Mouse (Mus musculus): Measurements from ENCODE around the gene Ndc1.
"Not testable (repeated sequence)": the region's sequence is repeated elsewhere in the genome, so short reads cannot be mapped to it uniquely, and the experiment has no call there.

Gene Ndc1

DNA sequence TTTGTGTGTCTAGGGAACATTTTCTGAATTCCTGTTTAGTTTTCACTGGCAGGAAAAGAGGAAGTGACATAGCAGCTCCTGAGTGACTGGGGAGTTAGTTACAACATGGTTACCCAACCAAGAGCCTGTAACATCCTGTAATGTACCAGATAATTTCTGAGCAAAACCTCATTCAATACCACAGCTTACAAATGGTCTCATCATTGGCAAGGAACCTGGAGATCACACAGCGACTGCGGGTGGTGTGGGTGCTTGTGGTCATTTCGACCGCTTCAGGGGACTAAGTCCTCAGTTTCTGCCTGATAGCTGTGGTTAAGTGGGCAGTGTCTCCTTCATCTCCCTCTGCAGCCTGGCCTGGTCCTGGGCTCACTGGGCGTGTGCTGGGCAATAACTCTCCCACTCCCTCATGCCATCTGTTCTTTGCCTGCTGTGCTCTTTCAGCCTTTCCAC lies 3.4 kb upstream of the Ndc1 start:
- DNase-seq (ENCODE audit: low spot score in 2 of 2): no peak

DNA sequence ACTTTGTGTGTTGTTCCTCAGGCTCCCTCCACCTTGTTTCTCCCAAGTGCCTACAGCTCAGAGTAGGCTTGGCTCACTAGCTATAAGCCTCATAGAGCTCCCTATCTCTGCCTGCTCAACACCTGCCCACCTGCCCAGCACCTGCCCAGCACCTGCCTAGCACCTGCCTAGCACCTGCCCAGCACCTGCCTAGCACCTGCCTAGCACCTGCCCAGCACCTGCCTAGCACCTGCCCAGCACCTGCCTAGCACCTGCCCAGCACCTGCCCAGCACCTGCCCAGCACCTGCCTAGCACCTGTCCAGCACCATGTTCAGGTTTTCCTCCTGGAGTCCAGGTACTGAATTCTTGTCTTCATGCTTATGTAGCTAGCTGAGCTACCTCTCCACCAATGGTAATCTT lies 1.2 kb upstream of the Ndc1 start:
- not testable (repeated sequence) for DNase-seq (ENCODE audit: low spot score in 2 of 2)

DNA sequence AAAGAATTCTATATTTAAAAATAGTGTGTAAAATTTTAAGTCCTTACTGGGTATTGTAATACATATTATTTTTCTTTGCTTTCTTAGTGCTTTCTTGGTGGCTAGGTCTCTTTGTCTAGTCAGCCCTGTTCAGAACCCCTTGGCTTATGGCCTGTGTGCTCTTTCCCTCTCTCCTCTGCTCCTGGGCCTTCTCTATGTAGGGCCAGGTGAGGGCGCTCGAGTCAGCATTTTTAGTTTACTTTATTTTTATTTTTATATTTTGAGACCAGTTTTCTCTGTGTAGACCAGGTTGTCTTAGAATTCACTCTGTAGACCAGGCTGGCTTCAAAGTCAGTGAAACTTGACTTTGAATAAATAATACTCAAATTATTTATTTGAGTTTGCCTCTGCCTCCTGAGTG lies 4.7 kb downstream of the Ndc1 start:
- DNase-seq (ENCODE audit: low spot score in 2 of 2): no peak

DNA sequence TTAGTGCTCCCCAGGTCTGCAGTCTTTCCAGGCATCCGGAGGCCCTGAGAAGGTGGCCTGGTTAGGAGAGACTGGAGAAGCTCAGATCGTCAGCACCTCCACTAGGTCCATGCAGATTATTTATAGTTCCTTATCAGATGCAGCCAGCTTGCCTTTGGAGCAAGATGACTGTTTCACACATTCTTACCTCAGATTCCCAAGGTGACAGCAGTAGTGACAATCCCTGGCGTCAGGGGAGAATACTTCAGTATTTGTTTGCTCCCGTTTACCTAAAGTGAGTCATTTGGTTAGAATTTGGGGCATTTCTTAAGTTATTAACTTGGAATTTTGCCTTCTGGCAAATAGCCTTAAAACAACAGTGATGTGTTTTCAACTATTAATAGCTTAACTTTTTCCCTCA lies 7.1 kb downstream of the Ndc1 start:
- no peak for DNase-seq (ENCODE audit: low spot score in 2 of 2)

DNA sequence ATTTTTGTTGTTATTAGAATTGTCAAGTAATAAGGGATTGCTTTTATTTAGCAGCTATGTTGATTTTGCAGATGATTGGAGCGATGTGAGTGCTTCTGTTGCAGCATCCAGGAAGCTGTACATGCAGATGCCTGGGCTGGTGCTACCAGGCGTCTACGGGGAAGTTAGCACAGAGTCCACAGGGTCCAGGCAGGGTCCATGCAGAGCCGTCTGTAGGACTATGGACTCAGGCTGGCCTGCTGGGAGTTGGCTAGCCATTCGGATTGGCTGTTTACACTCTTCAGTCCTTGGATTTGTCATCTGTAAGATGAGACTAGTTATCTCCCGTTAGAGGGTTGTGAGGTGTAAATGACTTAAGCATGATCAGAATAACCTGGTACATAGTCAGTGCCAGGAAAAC lies 11.4 kb downstream of the Ndc1 start:
- DNase-seq (ENCODE audit: low spot score in 2 of 2): no peak

- DNase-seq (ENCODE audit: low spot score in 2 of 2): no peak
Measured at GRCm38 (mm10) chr4:107380871-107381270, 13.3 kb downstream of the Ndc1 start.

GRCm38 (mm10) chr4:107387038-107387437 lies 19.5 kb downstream of the Ndc1 start:
- DNase-seq (ENCODE audit: low spot score in 2 of 2): no peak

DNA sequence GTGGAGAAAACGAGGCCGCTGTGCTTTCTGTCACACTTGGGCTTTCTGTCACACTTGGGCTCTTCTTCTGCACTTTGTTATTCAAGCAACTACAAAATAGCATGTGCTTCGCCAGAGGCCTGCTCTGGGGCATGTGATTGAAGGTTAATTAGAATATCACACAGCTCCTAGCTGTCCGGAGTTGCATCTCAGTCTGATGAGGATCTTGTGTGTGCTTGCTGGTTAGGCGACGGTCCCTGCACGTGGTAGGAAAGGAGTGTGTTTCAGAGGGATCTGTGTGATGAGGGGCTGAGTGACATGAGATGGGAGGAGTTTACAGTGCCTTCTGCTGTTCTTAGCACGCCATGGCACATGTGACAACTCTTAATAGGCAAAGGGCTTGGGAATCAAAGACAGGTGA lies 19.9 kb downstream of the Ndc1 start:
- no peak for DNase-seq (ENCODE audit: low spot score in 2 of 2)

DNA sequence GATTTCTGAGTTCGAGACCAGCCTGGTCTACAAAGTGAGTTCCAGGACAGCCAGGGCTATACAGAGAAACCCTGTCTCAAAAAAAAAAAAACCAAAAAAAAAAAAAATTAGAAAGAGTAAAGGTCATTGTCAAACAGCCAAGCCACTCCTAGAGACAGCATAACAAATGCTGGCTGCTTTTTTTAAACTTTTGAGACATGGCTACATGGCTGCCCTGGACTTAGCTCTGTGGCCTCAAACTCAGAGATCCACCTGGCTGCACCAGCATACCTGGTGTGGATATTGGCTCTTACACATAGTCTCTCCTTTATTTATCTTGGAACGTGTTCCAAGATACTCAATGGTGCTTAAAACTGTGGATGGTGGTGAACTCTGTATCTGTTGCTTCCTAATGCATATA lies 20.7 kb downstream of the Ndc1 start:
- no peak for DNase-seq (ENCODE audit: low spot score in 2 of 2)

GRCm38 (mm10) chr4:107389345-107389744 lies 21.8 kb downstream of the Ndc1 start:
- no peak for DNase-seq (ENCODE audit: low spot score in 2 of 2)

DNA sequence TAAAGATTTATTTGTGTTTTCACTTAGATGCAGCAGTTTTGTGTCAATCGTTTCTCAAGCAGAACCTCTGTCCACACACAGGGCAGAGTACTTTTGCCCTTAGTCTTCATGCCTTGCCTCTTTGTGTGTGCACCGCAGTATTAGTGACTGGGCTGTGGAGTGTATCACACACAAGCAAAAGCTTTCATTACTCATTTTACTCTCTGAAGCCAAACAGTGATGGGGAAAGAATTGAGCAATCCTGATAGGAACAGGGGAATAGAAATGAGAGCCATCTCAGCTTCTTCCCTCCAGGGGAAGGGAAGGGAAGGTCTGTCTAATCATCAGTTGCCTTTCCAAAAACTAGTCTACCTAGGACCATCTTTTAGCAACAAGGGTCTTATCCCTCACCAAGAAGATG lies 26.2 kb downstream of the Ndc1 start:
- DNase-seq (ENCODE audit: low spot score in 2 of 2): no peak

DNA sequence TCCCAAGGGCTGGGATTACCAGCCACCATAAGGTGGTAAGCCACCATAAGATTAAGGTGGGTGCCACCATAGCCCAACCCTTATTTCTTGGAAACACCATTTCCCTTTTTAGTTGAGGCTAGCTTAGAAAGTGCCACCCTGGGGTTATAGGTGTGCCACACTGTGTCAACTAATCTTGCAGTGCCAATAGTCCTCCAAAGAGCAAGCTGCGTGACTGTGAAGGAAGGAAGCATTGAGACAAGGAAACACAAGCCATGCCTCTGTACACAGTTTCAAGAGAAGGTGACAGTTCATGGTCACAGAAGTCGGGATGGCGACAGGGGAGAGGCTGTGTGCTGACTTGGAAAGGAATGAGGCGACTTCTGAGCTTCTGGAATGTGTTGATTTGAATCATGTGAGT lies 52.6 kb downstream of the Ndc1 start:
- DNase-seq (ENCODE audit: low spot score in 2 of 2): no peak

DNA sequence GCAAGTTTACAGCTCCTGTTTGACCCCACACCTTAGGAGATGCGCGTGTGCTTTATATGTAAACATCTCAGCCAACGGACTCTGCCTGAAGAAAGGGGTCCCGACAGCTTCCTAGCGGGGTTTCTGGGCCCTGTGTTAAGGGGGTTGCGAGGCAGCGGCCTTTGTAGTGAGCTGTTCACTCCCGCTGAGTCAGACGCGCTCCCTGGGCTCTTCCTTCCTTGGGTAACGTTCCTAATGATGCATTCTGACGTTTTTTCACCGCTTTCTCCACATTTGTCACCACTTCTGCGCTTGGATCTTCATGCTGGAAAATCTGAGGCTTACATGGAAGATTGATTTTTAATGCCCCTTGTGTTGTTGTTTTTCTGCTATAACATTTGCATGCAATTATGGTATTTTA lies 54.1 kb downstream of the Ndc1 start:
- DNase-seq (ENCODE audit: low spot score in 2 of 2): no peak

DNA sequence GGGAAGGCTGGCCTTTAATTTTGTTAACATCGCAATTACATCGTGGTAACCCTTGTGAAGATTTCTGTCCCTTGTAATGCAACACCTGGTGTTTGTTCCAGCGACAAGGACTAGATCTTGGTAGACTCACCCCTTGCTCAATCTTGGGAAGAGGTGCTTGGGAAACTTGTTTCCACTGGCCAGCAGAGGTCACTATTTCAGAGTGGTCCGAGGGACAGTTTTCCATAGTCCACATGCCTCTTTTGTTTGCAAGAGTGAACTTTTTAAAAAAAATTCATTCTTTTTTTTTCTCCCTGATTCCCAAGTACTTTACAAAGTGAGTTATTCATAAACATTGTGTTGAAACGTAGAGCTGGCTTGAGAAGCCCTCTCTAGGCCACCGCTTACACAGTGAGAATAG lies 54.6 kb downstream of the Ndc1 start:
- DNase-seq (ENCODE audit: low spot score in 2 of 2): no peak

GRCm38 (mm10) chr4:107425616-107426015 lies 58.0 kb downstream of the Ndc1 start:
- no peak for DNase-seq (ENCODE audit: low spot score in 2 of 2)

GRCm38 (mm10) chr4:107426631-107427030 lies 59.0 kb downstream of the Ndc1 start:
- DNase-seq (ENCODE audit: low spot score in 2 of 2): no peak

DNA sequence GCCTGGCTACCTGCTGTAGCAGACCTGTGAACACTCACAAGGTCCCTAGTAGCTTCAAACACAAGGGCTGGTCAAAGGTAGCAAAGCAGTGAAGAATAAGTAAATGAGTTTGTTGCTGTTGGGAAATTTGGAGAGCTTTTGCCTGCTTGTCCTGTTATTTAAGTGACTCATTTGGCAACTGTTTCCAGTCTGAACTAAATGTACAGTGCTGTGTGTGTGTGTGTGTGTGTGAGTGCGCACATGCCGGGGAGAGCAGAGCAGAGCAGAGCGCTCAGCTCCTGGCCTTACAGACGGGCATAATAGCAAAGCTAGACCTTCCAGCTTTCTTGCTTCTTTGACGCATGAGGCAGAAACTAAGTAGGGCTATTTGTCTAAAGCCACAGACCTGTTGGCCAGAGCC lies 65.1 kb downstream of the Ndc1 start:
- no peak for DNase-seq (ENCODE audit: low spot score in 2 of 2)

DNA sequence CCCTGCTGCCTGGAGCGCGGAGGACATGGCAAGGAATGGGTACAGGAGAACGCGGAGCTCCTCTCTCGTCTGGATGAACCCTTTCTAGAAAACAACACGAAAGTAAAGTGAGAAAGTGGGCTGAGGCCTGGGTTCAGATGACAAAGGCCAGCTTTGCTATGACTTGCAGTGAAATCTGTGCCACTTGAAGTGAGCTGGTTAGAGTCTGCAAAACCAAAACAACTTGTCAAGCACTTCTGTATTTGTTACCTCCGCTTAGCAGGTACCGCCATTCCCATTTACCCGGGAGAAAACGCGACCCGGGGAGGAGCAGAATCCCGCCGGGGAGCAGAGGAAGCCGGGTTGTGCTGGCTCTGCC lies 66.4 kb downstream of the Ndc1 start:
- no peak for DNase-seq (ENCODE audit: low spot score in 2 of 2)

DNA sequence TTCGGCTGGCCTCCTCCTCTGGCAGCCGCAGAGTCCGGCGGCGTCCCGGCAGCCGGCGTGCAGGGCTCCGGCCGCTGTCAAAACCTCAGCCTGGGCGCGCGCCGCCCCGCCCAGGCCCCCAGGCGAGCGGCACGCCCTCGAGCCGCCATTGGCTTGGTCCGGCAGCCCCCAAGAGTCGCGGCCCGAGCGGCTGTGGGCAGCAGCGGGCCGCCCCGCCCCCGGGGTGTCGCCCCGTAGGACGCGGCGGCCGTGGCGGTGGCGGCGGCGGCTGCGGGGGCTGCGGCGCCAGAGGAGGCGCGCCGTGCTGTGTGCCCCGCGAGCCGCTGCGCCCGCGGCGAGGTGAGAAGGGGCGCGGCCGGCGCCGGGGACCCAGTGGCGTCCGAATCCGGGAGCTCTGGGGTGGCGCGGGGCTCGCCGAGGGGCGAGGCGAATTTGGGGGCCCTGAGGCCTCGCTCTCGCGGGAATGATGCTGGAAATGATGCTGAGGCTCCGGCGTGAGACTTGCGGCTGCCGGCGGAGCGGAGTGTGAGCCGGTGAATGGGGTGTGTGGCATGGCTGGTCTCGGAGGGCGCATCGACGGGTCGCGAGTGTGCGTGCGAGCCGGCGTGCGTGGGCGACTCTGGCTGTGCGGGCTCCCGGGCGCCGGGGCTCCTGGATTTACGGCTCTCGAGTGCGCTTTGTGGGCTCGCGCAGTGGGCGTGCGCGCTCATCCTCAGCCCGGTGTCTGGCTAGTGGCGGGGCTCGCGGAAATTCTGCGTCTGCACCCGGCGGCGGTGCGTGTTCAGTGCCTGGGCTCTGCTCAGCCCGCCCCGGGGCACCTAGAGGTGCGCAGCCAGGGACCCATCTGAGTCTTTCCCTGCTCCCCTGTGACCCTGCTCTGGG lies 67.0 kb downstream of the Ndc1 start, which contains the start of gene Glis1:
Glis1 (plus strand) TSS at position 236 of the 882 bp plus-strand sequence.
- no peak for DNase-seq (ENCODE audit: low spot score in 2 of 2)

GRCm38 (mm10) chr4:107435238-107435946 lies 67.8 kb downstream of the Ndc1 start:
- no peak for DNase-seq (ENCODE audit: low spot score in 2 of 2)

DNA sequence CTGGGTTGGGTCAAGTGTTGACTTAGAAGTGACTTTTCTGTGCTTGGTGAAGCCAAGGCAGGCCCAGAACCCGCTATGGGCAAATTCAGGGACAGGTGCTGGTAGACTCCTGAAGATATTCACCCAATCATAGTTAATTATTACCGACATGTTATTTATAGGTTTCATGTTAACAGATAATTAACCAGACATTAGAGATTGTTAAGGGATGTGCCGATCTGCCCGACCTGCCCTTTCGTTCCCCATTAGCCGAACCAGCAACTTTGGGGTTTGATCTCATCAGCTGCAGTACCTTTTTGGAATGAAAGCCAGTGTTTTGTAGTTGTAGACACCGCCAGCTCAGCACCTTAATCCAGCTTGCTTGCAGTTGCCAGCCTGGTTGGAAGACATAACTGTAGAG lies 68.9 kb downstream of the Ndc1 start:
- no peak for DNase-seq (ENCODE audit: low spot score in 2 of 2)

- DNase-seq (ENCODE audit: low spot score in 2 of 2): no peak
Measured at GRCm38 (mm10) chr4:107438741-107439140, 71.2 kb downstream of the Ndc1 start.

GRCm38 (mm10) chr4:107440306-107440705 lies 72.7 kb downstream of the Ndc1 start:
- DNase-seq (ENCODE audit: low spot score in 2 of 2): no peak
